Mouse (Mus musculus): ENCODE measurements at regions not wholly inside any gene's neighbourhood (a gene's known extent, or its start where the extent isn't known, plus 50 kb on each side); places are given as distances from the start of the nearest gene placed in this dataset.

DNA sequence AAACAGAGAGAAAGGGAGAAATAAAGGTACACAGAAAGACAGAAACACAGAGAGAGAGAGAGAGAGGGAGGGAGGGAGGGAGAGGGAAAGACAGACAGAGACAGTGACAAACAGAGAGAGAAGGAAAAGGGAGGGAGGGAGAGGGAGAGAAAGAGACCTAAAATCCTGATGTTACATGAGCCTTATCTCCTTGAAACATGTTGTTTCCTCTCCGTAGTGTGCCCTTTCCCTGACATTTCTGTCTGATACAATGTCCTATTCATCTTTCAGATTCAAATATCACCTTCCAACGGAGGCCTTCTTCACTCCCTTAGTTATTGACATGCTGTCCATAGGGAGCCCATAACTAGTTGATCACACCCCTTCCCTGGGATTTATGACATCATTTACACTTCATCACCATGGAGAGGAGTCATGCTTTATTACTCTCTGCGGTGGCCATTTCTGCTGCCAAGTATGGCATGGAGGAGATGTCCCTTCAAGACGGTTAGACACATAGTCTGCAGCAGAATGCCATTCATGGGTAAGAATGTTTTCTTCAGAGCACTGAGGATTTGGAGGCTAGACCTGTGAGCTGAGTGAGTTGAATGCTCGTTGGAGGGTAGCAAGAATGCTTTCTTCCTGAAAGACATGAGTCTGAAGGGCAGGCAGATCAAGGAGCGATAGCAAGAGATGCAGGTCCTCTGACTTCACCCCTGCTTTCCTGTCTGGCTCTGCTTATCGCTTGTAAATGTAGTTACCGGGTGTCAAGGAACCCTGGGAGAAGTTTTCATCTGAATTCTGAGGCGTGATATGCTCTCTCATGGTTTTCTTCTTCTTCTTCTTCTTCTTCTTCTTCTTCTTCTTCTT lies 100.3 kb upstream of the Samsn1 start:
- TF ChIP-seq CTCF (IDR thresholded peaks at IDR 0.05; ENCODE audit: borderline replicate concordance, control insufficient read depth, extremely low read depth, insufficient read depth, low read length, poor library complexity) (no peak), POLR2A (IDR thresholded peaks at IDR 0.05; ENCODE audit: control insufficient read depth, extremely low read depth, insufficient read depth, low read length, poor library complexity) (no peak)
- no peak for DNase-seq
- Histone ChIP-seq H3K36me3 (ENCODE audit: control insufficient read depth, insufficient read depth, low read length) (no peaks in the 10 kb centered on the region), H3K4me1 (replicated peaks; ENCODE audit: control insufficient read depth, insufficient read depth, low read length) (no peaks in the 10 kb centered on the region; the same call in 1 of the 2 replicates), H3K4me3 (ENCODE audit: control insufficient read depth, insufficient read depth, low read length) (no peak overlapping the region), H3K27me3 (ENCODE audit: control insufficient read depth, insufficient read depth, low read length) (no peaks in the 10 kb centered on the region), H3K27ac (ENCODE audit: control insufficient read depth, insufficient read depth, low read length) (no peak overlapping the region)
- WGBS, result 60% methylated on average over 9 of the region's 9 CpGs

DNA sequence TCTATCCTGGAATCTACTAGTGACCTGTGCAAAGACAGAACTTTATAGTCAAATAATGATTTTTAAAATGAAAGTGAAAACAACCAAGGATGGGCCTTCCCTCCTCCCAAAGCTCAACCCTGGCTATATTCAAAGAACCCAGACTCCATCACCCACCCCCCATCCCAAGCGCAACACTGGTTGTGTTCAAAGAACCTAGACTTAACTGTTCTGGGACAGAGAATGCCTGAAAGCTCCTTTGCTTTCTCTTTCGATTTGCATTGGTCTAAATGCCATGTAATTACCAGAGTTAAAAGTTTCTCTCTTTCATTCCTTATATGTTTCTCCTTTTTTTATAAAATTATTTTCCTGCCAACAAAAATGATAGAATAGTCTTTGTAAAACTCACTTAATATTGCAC lies 98.6 kb upstream of the Samsn1 start:
- H3K36me3 ChIP-seq (ENCODE audit: control insufficient read depth, insufficient read depth, low read length), result no peaks in the 10 kb centered on the region
- DNase-seq, result no peak
- H3K27me3 ChIP-seq (ENCODE audit: control insufficient read depth, insufficient read depth, low read length), result no peaks in the 10 kb centered on the region
- no peak overlapping the region for H3K27ac ChIP-seq (ENCODE audit: control insufficient read depth, insufficient read depth, low read length)
- no peaks in the 10 kb centered on the region; the same call in 1 of the 2 replicates for H3K4me1 ChIP-seq (replicated peaks; ENCODE audit: control insufficient read depth, insufficient read depth, low read length)
- H3K4me3 ChIP-seq (ENCODE audit: control insufficient read depth, insufficient read depth, low read length), result no peak overlapping the region
- no peak for TF ChIP-seq CTCF (IDR thresholded peaks at IDR 0.05; ENCODE audit: borderline replicate concordance, control insufficient read depth, extremely low read depth, insufficient read depth, low read length, poor library complexity)
- TF ChIP-seq POLR2A (IDR thresholded peaks at IDR 0.05; ENCODE audit: control insufficient read depth, extremely low read depth, insufficient read depth, low read length, poor library complexity), result no peak
- WGBS, result 71% methylated on average over 2 of the region's 2 CpGs

DNA sequence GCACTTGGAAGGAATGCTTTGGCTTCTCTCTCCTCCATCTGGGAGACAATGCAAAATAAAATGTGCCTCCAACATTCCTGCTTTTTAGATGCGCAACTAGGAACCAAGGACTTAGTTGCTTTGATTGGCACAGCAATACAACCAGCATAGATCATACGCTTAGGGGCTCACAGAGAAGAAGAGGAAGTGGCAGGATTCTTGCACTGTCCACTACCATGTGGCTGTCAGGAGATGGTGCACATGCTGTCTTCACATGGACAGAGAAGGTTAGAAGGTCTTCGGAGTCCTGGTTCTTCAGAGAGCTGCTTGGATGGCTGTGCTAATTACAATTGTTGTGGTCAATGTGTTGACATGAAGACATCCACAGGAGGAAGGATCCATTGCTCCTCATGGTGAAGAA lies 88.3 kb upstream of the Samsn1 start:
- Histone ChIP-seq H3K27me3 (ENCODE audit: control insufficient read depth, insufficient read depth, low read length) (no peaks in the 10 kb centered on the region), H3K27ac (ENCODE audit: control insufficient read depth, insufficient read depth, low read length) (no peak overlapping the region), H3K36me3 (ENCODE audit: control insufficient read depth, insufficient read depth, low read length) (no peaks in the 10 kb centered on the region), H3K4me1 (replicated peaks; ENCODE audit: control insufficient read depth, insufficient read depth, low read length) (no peaks in the 10 kb centered on the region), H3K4me3 (ENCODE audit: control insufficient read depth, insufficient read depth, low read length) (no peak overlapping the region)
- no peak for TF ChIP-seq POLR2A (IDR thresholded peaks at IDR 0.05; ENCODE audit: control insufficient read depth, extremely low read depth, insufficient read depth, low read length, poor library complexity)
- TF ChIP-seq CTCF (IDR thresholded peaks at IDR 0.05; ENCODE audit: borderline replicate concordance, control insufficient read depth, extremely low read depth, insufficient read depth, low read length, poor library complexity), result no peak
- no peak for DNase-seq
- WGBS, result 95% methylated on average over 3 of the region's 3 CpGs

DNA sequence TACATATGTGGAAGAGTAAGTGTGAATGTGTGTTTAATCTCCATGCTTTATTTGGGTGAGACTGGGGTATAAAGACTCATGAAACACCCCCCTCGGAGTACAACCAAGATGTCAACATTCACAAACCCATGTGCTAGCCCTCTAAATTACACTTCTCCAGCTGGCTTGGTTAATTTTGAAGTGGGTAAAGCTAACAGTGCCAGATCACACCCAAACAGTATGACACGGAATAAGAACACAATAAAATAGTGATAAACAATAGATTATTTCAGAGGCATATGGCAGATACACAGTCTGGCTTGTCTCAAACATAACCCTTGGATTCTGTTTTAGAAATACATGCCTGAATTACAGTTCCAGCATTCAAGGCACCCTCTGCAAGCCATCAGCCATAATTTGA lies 86.4 kb upstream of the Samsn1 start:
- no peak for DNase-seq
- H3K4me1 ChIP-seq (replicated peaks; ENCODE audit: control insufficient read depth, insufficient read depth, low read length), result no peaks in the 10 kb centered on the region
- no peak overlapping the region for H3K27ac ChIP-seq (ENCODE audit: control insufficient read depth, insufficient read depth, low read length)
- H3K36me3 ChIP-seq (ENCODE audit: control insufficient read depth, insufficient read depth, low read length), result no peaks in the 10 kb centered on the region
- H3K27me3 ChIP-seq (ENCODE audit: control insufficient read depth, insufficient read depth, low read length), result no peaks in the 10 kb centered on the region
- H3K4me3 ChIP-seq (ENCODE audit: control insufficient read depth, insufficient read depth, low read length), result no peak overlapping the region
- 97% methylated on average over 2 of the region's 2 CpGs for WGBS
- TF ChIP-seq POLR2A (IDR thresholded peaks at IDR 0.05; ENCODE audit: control insufficient read depth, extremely low read depth, insufficient read depth, low read length, poor library complexity) (no peak), CTCF (IDR thresholded peaks at IDR 0.05; ENCODE audit: borderline replicate concordance, control insufficient read depth, extremely low read depth, insufficient read depth, low read length, poor library complexity) (no peak)

DNA sequence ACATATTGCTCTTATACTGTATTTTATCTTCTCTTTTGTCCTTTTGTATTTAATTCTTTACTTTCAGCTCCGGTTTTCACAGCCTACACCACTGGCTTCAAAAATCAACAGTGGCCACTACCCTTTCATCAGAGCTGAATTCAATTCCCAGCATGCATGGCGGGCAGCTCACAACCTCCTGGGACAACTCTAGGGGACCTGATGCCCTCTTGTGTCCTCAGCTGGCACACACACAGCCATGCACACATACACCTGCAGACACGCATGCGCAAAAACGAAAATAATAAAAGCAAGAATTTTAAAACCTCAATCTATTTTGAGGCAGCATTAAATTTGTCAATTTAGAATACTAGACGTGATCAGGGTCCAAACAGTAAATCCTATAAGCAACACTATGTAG lies 82.6 kb upstream of the Samsn1 start:
- no peak overlapping the region for H3K4me3 ChIP-seq (ENCODE audit: control insufficient read depth, insufficient read depth, low read length)
- TF ChIP-seq POLR2A (IDR thresholded peaks at IDR 0.05; ENCODE audit: control insufficient read depth, extremely low read depth, insufficient read depth, low read length, poor library complexity) (no peak), CTCF (IDR thresholded peaks at IDR 0.05; ENCODE audit: borderline replicate concordance, control insufficient read depth, extremely low read depth, insufficient read depth, low read length, poor library complexity) (no peak)
- WGBS, result 93% methylated on average over 6 of the region's 6 CpGs
- no peaks in the 10 kb centered on the region for H3K4me1 ChIP-seq (replicated peaks; ENCODE audit: control insufficient read depth, insufficient read depth, low read length)
- no peak for DNase-seq
- no peaks in the 10 kb centered on the region for H3K36me3 ChIP-seq (ENCODE audit: control insufficient read depth, insufficient read depth, low read length)
- no peak overlapping the region for H3K27ac ChIP-seq (ENCODE audit: control insufficient read depth, insufficient read depth, low read length)
- no peaks in the 10 kb centered on the region for H3K27me3 ChIP-seq (ENCODE audit: control insufficient read depth, insufficient read depth, low read length)

DNA sequence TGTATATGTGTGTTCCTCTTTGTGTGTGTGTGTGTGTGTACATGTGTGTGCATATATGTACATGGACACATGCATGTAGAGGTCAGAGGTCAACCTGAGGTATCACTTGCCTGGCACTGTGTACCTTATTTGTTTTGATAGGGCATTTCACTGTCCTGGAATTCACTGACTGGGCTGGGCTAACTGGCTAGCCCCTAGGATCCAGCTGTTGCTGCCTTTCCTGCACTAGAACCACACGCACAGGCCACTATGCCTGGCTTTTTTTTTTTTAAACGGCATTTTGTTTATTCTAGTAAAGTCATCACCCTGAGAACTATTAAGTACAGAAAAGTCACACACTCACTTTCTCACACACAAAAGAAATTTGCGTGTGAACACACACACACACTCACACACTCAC lies 79.7 kb upstream of the Samsn1 start:
- no peak for DNase-seq
- H3K36me3 ChIP-seq (ENCODE audit: control insufficient read depth, insufficient read depth, low read length), result no peaks in the 10 kb centered on the region
- H3K27ac ChIP-seq (ENCODE audit: control insufficient read depth, insufficient read depth, low read length), result no peak overlapping the region
- no peak overlapping the region for H3K4me3 ChIP-seq (ENCODE audit: control insufficient read depth, insufficient read depth, low read length)
- TF ChIP-seq CTCF (IDR thresholded peaks at IDR 0.05; ENCODE audit: borderline replicate concordance, control insufficient read depth, extremely low read depth, insufficient read depth, low read length, poor library complexity), result no peak
- no peak for TF ChIP-seq POLR2A (IDR thresholded peaks at IDR 0.05; ENCODE audit: control insufficient read depth, extremely low read depth, insufficient read depth, low read length, poor library complexity)
- WGBS, result 96% methylated on average over 3 of the region's 3 CpGs
- H3K27me3 ChIP-seq (ENCODE audit: control insufficient read depth, insufficient read depth, low read length), result no peaks in the 10 kb centered on the region
- no peaks in the 10 kb centered on the region for H3K4me1 ChIP-seq (replicated peaks; ENCODE audit: control insufficient read depth, insufficient read depth, low read length)

All from thymus, adult 2 months (tissue).